In the genomic region with DNA sequence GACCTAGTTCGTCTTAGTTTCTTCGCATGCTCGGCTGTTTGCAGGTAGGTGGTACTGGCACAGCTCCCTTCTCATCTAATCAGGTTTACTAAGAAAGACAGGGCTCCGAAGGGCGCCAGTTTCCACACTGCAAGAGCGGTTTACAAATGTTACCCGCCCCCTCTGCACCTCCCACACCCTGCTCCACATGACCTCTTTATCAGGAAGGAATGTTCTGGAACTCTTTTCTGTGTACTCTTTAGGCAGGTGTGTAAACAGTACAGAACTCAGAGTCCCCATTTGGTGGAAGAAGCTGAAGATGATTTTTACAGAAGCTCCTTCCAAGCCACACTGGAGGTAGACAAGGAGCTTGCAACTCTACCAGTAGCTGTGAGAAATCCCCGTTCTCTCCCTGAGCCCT, we compare ENCODE assay signal across 28 mouse cellular contexts. TPM values are rescaled to one million over a fixed set of nuclear protein-coding genes. Genes with fewer than 3 reads are reported as not detected.
DNase-seq lines count a peak whose midpoint lies in the region; ATAC-seq and TF ChIP-seq lines count a peak whose summit lies in the region.
"Had no signal": no experiment of that assay in that cellular context is flagged by ENCODE, and none has a peak within 500 bp of the region (broad histone marks: within the 10 kb centered on the region; RNA-seq: fewer than 3 reads in every experiment).

No protein-coding gene starts in this region.

- H3K27ac ChIP-seq in lung, embryonic 16.5 days (ENCODE audit: low read length) = no peak overlapping the region
- H3K27ac ChIP-seq in intestine, embryonic 16.5 days (ENCODE audit: low read length) = no peak overlapping the region
- no peak overlapping the region for H3K27ac ChIP-seq in stomach, embryonic 16.5 days (ENCODE audit: low read length)
- no peak overlapping the region for H3K27ac ChIP-seq in kidney, adult 2 months (ENCODE audit: insufficient read depth, low read depth, low read length)
- H3K27ac ChIP-seq: heart, embryonic 13.5 days; hindbrain, embryonic 14.5 days; liver, embryonic 15.5 days; macrophage; midbrain, embryonic 15.5 days; neural tube, embryonic 15.5 days had no signal

- ATAC-seq in cerebellum, adult (ENCODE audit: insufficient number of reproducible peaks, low FRiP score, low TSS enrichment) = no peak
- ATAC-seq in lung, embryonic 16.5 days (ENCODE audit: low read depth) = peak; percentile 70; the same call in 1 of the 2 replicates
- peak; percentile 89 for ATAC-seq in intestine, embryonic 16.5 days
- ATAC-seq in stomach, embryonic 16.5 days (ENCODE audit: insufficient read depth, low FRiP score) = peak; percentile 88
- ATAC-seq: forebrain, embryonic 16.5 days; midbrain, embryonic 15.5 days had no signal

- no peaks in the 10 kb centered on the region for H3K9me3 ChIP-seq in lung, embryonic 16.5 days (ENCODE audit: control insufficient read depth, low read length)
- H3K9me3 ChIP-seq in intestine, embryonic 16.5 days (ENCODE audit: control insufficient read depth, low read length) = no peaks in the 10 kb centered on the region
- no peaks in the 10 kb centered on the region for H3K9me3 ChIP-seq in stomach, embryonic 16.5 days (replicated peaks; ENCODE audit: control insufficient read depth, low read length)
- H3K9me3 ChIP-seq: heart, embryonic 13.5 days; liver, embryonic 15.5 days; midbrain, embryonic 15.5 days; neural tube, embryonic 15.5 days had no signal

- peak; percentile 23 to 42 for DNase-seq in cerebellum, postnatal 10 days
- no peak for DNase-seq in lung, postnatal 4 days
- DNase-seq in MN1 (ENCODE audit: low spot score) = no peak
- DNase-seq in kidney, adult 2 months = no peak
- DNase-seq: adrenal gland, adult 8-10 months; cerebellum, adult 9-10 months; gastrocnemius, postnatal 25 days; heart, postnatal 10 days; kidney, adult 9 months; kidney, postnatal 10 days; layer of hippocampus, adult 9-11 months; liver; retina, postnatal 1 day; right cerebral cortex, postnatal 14 days; thymus, postnatal 4 days had no signal

- no peak overlapping the region for H3K4me2 ChIP-seq in lung, embryonic 16.5 days (ENCODE audit: low read depth, low read length)
- H3K4me2 ChIP-seq in intestine, embryonic 16.5 days (ENCODE audit: low read depth, low read length) = no peak overlapping the region
- H3K4me2 ChIP-seq in stomach, embryonic 16.5 days (ENCODE audit: low read depth, low read length) = peak overlapping the region; percentile 15; the same call in 1 of the 2 replicates
- H3K4me2 ChIP-seq: heart, embryonic 13.5 days; hindbrain, embryonic 14.5 days; liver, embryonic 15.5 days; midbrain, embryonic 15.5 days; neural tube, embryonic 15.5 days had no signal

- H3K9ac ChIP-seq in lung, embryonic 16.5 days (ENCODE audit: low read length) = no peak overlapping the region
- H3K9ac ChIP-seq in intestine, embryonic 16.5 days (ENCODE audit: low read depth, low read length) = no peak overlapping the region
- no peak overlapping the region for H3K9ac ChIP-seq in stomach, embryonic 16.5 days (ENCODE audit: low read length)
- H3K9ac ChIP-seq: heart, embryonic 13.5 days; hindbrain, embryonic 14.5 days; liver, embryonic 15.5 days; midbrain, embryonic 15.5 days; neural tube, embryonic 15.5 days had no signal

- no peak for TF ChIP-seq POLR2A in kidney, adult 2 months (IDR thresholded peaks at IDR 0.05; ENCODE audit: low read depth, low read length)

- TF ChIP-seq CTCF in kidney, adult 2 months (conservative IDR thresholded peaks at IDR 0.05; ENCODE audit: insufficient read depth, insufficient read length, low read depth, low read length) = no peak

- H3K4me1 ChIP-seq in lung, embryonic 16.5 days (replicated peaks; ENCODE audit: control insufficient read depth, insufficient read depth, low read length) = no peaks in the 10 kb centered on the region; the same call in 1 of the 2 replicates
- H3K4me1 ChIP-seq in intestine, embryonic 16.5 days (ENCODE audit: control insufficient read depth, insufficient read depth, low read length) = no peaks in the 10 kb centered on the region
- no peaks in the 10 kb centered on the region for H3K4me1 ChIP-seq in stomach, embryonic 16.5 days (ENCODE audit: control insufficient read depth, insufficient read depth, low read length)
- no peaks in the 10 kb centered on the region for H3K4me1 ChIP-seq in kidney, adult 2 months (ENCODE audit: control insufficient read depth, insufficient read depth, low read length)
- H3K4me1 ChIP-seq: heart, embryonic 13.5 days; liver, embryonic 15.5 days; midbrain, embryonic 15.5 days; neural tube, embryonic 15.5 days had no signal

- 46% methylated on average over 8 of the region's 8 CpGs for WGBS in lung, embryonic 16.5 days
- WGBS in intestine, embryonic 16.5 days = 49% methylated on average over 8 of the region's 8 CpGs
- WGBS in stomach, embryonic 16.5 days = 63% methylated on average over 8 of the region's 8 CpGs
- WGBS in kidney, adult 2 months = 82% methylated on average over 8 of the region's 8 CpGs

- no peaks in the 10 kb centered on the region for H3K36me3 ChIP-seq in lung, embryonic 16.5 days (ENCODE audit: control insufficient read depth, insufficient read depth, low read length)
- no peaks in the 10 kb centered on the region for H3K36me3 ChIP-seq in intestine, embryonic 16.5 days (ENCODE audit: control insufficient read depth, insufficient read depth, low read length)
- H3K36me3 ChIP-seq in stomach, embryonic 16.5 days (ENCODE audit: control insufficient read depth, insufficient read depth, low read length) = no peaks in the 10 kb centered on the region
- no peaks in the 10 kb centered on the region for H3K36me3 ChIP-seq in kidney, adult 2 months (ENCODE audit: control insufficient read depth, insufficient read depth, low read length)
- H3K36me3 ChIP-seq: heart, embryonic 13.5 days; liver, embryonic 15.5 days; midbrain, embryonic 15.5 days; neural tube, embryonic 15.5 days had no signal

- no peaks in the 10 kb centered on the region for H3K27me3 ChIP-seq in lung, embryonic 16.5 days (ENCODE audit: control insufficient read depth, insufficient read depth, low read depth, low read length)
- H3K27me3 ChIP-seq in intestine, embryonic 16.5 days (replicated peaks; ENCODE audit: control insufficient read depth, insufficient read depth, low read length) = no peaks in the 10 kb centered on the region
- H3K27me3 ChIP-seq in stomach, embryonic 16.5 days (ENCODE audit: control insufficient read depth, insufficient read depth, low read length) = no peaks in the 10 kb centered on the region
- H3K27me3 ChIP-seq in kidney, adult 2 months (replicated peaks; ENCODE audit: control insufficient read depth, insufficient read depth, low read length) = no peaks in the 10 kb centered on the region
- H3K27me3 ChIP-seq: CH12.LX; heart, embryonic 13.5 days; liver, embryonic 15.5 days; midbrain, embryonic 15.5 days; neural tube, embryonic 15.5 days had no signal

- no peak overlapping the region for H3K4me3 ChIP-seq in lung, embryonic 16.5 days (ENCODE audit: low read length)
- no peak overlapping the region for H3K4me3 ChIP-seq in intestine, embryonic 16.5 days (ENCODE audit: low read length)
- H3K4me3 ChIP-seq in stomach, embryonic 16.5 days (replicated peaks; ENCODE audit: low read length) = no peak overlapping the region
- no peak overlapping the region for H3K4me3 ChIP-seq in kidney, adult 2 months (ENCODE audit: insufficient read depth, low read depth, low read length)
- H3K4me3 ChIP-seq: erythroblast, embryonic 14.5 days; heart, embryonic 13.5 days; liver, embryonic 15.5 days; midbrain, embryonic 15.5 days; neural tube, embryonic 15.5 days had no signal

RNA-seq across cellular contexts. Expression of a gene that starts 31.2 kb away (rescaled TPM):
- polyA plus RNA-seq in lung, embryonic 16.5 days (2015; fragmentation: Nextera tagmentation; extraction: Ambion mirVana) = 10.0 and 10.1 TPM in 2 replicates
- polyA plus RNA-seq in intestine, embryonic 16.5 days (2015; fragmentation: Nextera tagmentation; extraction: Ambion mirVana) = 3.7 and 4.1 TPM in 2 replicates
- polyA plus RNA-seq in stomach, embryonic 16.5 days (2015; fragmentation: Nextera tagmentation; extraction: Ambion mirVana) = 5.0 and 5.9 TPM in 2 replicates
- polyA plus RNA-seq in kidney, adult 2 months (2012; rRNA removed) = 2.6 and 3.3 TPM in 2 replicates
- polyA plus RNA-seq: macrophage had no signal

Comparison
In these comparisons a context has a peak if more than half of its experiments do, and no peak if none do; other contexts are left out.
1. DNase-seq: peak in cerebellum, postnatal 10 days (2 of 2); none in lung, postnatal 4 days (0 of 2), MN1 (single experiment) and kidney, adult 2 months (single experiment).